Mouse (Mus musculus): ENCODE results near the gene Krt42. TPM values are rescaled to one million over a fixed set of nuclear protein-coding genes. Genes with fewer than 3 reads are reported as not detected.

Krt42 gene
- total and polyA plus RNA-seq, 2 experiments from 2014 or later = 0.27 TPM; not detected in 1

DNA sequence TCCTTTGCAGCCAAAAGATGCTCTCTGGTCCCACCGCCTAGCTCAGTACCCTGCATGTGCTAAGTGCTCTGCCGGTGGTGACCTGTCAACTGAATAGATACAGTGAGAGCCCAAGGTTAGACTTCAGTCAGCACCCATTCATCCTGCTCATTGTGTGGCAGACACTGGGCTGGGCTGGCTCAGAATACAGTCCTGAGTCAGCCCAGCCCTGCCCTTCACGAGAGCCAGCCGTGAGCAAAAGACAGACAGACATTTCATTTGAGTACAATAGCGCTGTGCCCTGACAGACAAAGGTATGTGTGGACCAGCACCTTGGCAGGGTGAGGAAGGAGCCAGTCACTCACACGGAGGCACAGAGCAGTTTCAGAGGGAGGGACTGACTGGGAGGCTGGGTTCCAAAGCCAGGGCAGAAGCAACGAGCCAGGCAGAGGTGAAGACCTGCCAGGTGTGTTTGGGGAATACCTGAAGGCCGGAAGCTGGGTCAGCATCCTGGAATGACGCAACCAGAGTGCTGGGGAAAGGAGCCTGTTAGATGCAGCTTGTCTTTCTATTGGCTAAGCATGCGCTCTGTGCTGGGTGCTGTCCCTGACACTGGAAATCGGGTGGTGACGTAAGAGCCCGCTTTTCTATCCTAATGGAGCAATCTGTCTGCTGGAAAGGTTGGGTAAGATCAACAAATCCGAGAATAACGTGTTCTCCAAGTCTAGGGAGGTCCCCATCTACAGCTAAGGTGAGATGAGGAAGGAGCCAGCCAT lies 8.2 kb upstream of the Krt42 start:
- H3K4me3 ChIP-seq (ENCODE audit: low read depth, low read length) = no peak overlapping the region
- no peak overlapping the region for H3K4me2 ChIP-seq (ENCODE audit: low read depth, low read length, poor library complexity, severe bottlenecking)
- no peaks in the 10 kb centered on the region for H3K36me3 ChIP-seq (ENCODE audit: insufficient read depth, low read length)
- no peak overlapping the region for H3K27ac ChIP-seq (ENCODE audit: low read depth, low read length)
- H3K9me3 ChIP-seq (ENCODE audit: low read length) = no peaks in the 10 kb centered on the region
- WGBS = 76% methylated on average over 15 of the region's 15 CpGs
- H3K9ac ChIP-seq (replicated peaks; ENCODE audit: low read length, poor library complexity, severe bottlenecking) = no peak overlapping the region
- no peaks in the 10 kb centered on the region for H3K4me1 ChIP-seq (ENCODE audit: insufficient read depth, low read length)
- no peak for ATAC-seq (ENCODE audit: low FRiP score)
- no peak for DNase-seq (ENCODE audit: low spot score)
- no peaks in the 10 kb centered on the region for H3K27me3 ChIP-seq (ENCODE audit: insufficient read depth, low read length)
- TF ChIP-seq CTCF (IDR thresholded peaks at IDR 0.05) = no peak

DNA sequence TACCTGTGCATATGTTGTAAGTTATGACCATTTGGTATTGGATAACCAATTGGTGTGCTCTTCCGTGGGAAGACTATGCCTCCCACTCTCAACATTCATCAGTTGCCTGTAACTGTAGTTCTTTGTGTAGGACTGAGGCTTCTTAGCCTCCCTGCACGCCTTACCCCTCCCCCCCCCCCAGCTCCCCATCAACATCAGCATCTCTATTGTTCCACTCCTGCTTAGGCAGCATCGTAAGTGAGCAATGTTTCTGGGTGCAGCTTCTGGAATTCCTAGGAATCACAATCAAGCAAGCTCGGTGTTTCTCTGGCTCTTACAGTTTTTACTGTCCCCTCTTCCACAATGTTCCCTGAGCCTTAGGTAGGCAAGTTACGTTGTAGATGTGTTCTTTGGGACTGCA lies 5.8 kb upstream of the Krt42 start:
- 53% methylated on average over 4 of the region's 5 CpGs for WGBS

DNA sequence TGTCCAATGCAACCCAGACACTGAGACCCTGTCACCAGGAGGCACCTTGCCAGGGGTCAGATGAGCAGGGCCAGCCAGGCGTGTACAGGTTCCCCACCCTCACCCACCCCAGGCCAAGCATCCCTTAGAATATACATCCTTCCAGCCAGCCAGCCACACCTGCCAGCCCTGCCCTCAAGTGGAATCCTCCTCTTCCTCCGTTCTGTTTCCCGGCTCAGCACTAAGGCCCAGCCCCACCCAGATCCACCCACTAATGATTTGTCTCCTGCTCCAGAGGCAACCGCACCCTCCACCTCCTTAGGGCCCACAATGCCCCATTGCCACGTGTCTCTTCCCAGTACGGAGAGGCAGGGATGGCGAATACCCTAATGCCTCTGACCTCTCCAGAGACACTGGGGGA lies 5.0 kb upstream of the Krt42 start:
- H3K4me3 ChIP-seq (ENCODE audit: low read depth, low read length) = no peak overlapping the region
- ATAC-seq (ENCODE audit: low FRiP score) (no peak), DNase-seq (ENCODE audit: low spot score) (no peak)
- H3K4me2 ChIP-seq (ENCODE audit: low read depth, low read length, poor library complexity, severe bottlenecking) = no peak overlapping the region
- 75% methylated on average over 7 of the region's 7 CpGs for WGBS
- H3K9me3 ChIP-seq (ENCODE audit: low read length) = no peaks in the 10 kb centered on the region
- H3K27ac ChIP-seq (ENCODE audit: low read depth, low read length) = no peak overlapping the region
- H3K4me1 ChIP-seq (ENCODE audit: insufficient read depth, low read length) = no peaks in the 10 kb centered on the region
- no peaks in the 10 kb centered on the region for H3K27me3 ChIP-seq (ENCODE audit: insufficient read depth, low read length)
- no peak overlapping the region for H3K9ac ChIP-seq (replicated peaks; ENCODE audit: low read length, poor library complexity, severe bottlenecking)
- TF ChIP-seq CTCF (IDR thresholded peaks at IDR 0.05) = no peak
- no peaks in the 10 kb centered on the region for H3K36me3 ChIP-seq (ENCODE audit: insufficient read depth, low read length)

More for the DNA sequence above, 5.8 kb upstream of the Krt42 start:
- DNase-seq (ENCODE audit: low spot score) (no peak), ATAC-seq (ENCODE audit: low FRiP score) (no peak)
- H3K36me3 ChIP-seq (ENCODE audit: insufficient read depth, low read length) = no peaks in the 10 kb centered on the region
- no peak overlapping the region for H3K4me3 ChIP-seq (ENCODE audit: low read depth, low read length)
- H3K9me3 ChIP-seq (ENCODE audit: low read length) = no peaks in the 10 kb centered on the region
- no peaks in the 10 kb centered on the region for H3K27me3 ChIP-seq (ENCODE audit: insufficient read depth, low read length)
- no peak overlapping the region for H3K4me2 ChIP-seq (ENCODE audit: low read depth, low read length, poor library complexity, severe bottlenecking)
- H3K4me1 ChIP-seq (ENCODE audit: insufficient read depth, low read length) = no peaks in the 10 kb centered on the region
- H3K9ac ChIP-seq (replicated peaks; ENCODE audit: low read length, poor library complexity, severe bottlenecking) = no peak overlapping the region
- TF ChIP-seq CTCF (IDR thresholded peaks at IDR 0.05) = no peak
- no peak overlapping the region for H3K27ac ChIP-seq (ENCODE audit: low read depth, low read length)

DNA sequence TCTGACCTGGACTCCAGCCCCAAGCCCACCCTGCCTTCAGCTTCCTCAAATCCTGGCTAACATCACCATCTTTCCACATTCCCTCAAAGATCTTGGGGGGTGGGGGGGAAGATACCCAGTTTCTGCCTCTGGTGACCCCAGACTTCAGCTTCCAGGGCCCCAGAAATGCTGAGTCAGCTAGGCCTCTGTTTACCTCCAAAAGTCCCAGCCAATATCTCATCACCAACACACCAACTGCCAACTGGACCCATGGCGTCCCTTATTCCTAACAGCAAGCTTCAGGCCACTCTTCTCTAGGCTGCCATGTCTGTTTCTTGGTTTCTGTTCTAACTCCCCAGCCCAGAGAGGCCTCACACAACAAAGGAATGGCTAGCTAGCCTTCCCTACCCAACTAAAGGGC lies 2.2 kb upstream of the Krt42 start:
- H3K9me3 ChIP-seq (ENCODE audit: low read length) = no peaks in the 10 kb centered on the region
- H3K27ac ChIP-seq (ENCODE audit: low read depth, low read length) = no peak overlapping the region
- no peak overlapping the region for H3K4me3 ChIP-seq (ENCODE audit: low read depth, low read length)
- H3K36me3 ChIP-seq (ENCODE audit: insufficient read depth, low read length) = no peaks in the 10 kb centered on the region
- ATAC-seq (ENCODE audit: low FRiP score) (no peak), DNase-seq (ENCODE audit: low spot score) (no peak)
- 94% methylated on average over 1 of the region's 1 CpGs for WGBS
- H3K27me3 ChIP-seq (ENCODE audit: insufficient read depth, low read length) = no peaks in the 10 kb centered on the region
- no peaks in the 10 kb centered on the region for H3K4me1 ChIP-seq (ENCODE audit: insufficient read depth, low read length)
- no peak overlapping the region for H3K4me2 ChIP-seq (ENCODE audit: low read depth, low read length, poor library complexity, severe bottlenecking)
- no peak for TF ChIP-seq CTCF (IDR thresholded peaks at IDR 0.05)
- no peak overlapping the region for H3K9ac ChIP-seq (replicated peaks; ENCODE audit: low read length, poor library complexity, severe bottlenecking)

DNA sequence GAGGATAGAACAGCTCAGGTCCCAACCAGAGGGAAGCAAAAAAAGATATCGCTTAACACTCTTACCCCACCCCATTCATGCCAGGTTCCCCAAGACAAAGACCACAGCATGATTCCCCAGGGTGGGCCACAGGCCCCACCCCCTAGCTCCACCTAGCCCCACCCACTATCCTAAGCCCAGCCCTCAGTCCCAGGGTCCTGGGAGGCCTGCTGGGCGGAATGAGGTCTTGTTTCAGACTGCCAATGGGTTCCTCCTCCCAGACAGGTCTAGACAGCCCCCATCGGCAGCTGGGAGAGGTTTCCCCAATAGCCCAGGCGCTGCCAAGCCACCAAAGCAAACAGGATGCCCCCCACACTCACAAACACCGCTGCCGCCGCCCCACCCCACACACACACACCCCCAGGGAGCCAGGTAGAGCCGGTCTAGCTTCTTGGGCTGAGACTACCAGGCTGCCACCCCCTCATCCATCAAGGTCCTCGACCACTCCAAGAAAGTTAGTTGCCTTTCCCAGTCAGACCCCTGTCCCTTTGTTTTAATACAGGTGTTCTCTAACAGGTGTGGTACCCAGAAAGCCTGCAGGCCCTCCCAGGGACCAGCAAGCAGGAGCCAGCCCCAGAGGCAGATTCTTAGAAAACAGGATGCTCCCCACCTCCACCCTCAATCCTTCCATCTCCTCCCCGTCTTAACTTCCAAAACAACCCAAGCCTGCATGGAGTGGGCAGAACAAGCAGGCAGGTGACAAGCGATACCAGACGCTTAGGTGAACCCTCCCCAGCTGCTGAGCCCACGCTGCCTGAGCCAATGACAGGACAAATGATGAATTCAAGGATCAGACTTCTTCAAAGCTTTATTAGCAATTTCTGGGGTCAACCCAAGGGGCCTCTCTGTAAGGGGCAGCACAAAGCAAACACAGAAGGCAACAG lies 7.4 kb downstream of the Krt42 start:
- no peaks in the 10 kb centered on the region for H3K27me3 ChIP-seq (ENCODE audit: insufficient read depth, low read length)
- no peak overlapping the region for H3K4me2 ChIP-seq (ENCODE audit: low read depth, low read length, poor library complexity, severe bottlenecking)
- ATAC-seq (ENCODE audit: low FRiP score) (no peak), DNase-seq (ENCODE audit: low spot score) (no peak)
- no peaks in the 10 kb centered on the region for H3K4me1 ChIP-seq (ENCODE audit: insufficient read depth, low read length)
- H3K27ac ChIP-seq (ENCODE audit: low read depth, low read length) = no peak overlapping the region
- no peaks in the 10 kb centered on the region for H3K36me3 ChIP-seq (ENCODE audit: insufficient read depth, low read length)
- H3K9ac ChIP-seq (replicated peaks; ENCODE audit: low read length, poor library complexity, severe bottlenecking) = no peak overlapping the region
- no peak overlapping the region for H3K4me3 ChIP-seq (ENCODE audit: low read depth, low read length)
- no peaks in the 10 kb centered on the region for H3K9me3 ChIP-seq (ENCODE audit: low read length)
- TF ChIP-seq CTCF (IDR thresholded peaks at IDR 0.05) = no peak
- WGBS = 33% methylated on average over 13 of the region's 13 CpGs

DNA sequence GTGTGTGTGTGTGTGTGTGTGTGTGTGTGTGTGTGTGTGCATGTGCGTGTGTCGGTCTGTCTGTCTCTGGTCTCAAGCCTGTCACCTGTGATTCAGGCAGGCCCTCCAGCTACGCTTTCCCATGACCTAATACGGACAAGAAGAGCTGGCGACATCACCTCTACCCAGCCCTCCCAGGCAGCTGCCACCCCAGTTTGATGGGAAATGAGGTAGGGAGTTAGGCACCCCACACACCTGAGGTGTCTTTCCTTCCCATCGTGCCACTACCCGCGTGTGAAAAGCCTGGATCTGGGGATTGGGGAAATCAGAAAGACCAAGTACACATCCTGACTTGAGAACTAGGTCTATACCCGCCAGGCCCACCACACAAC lies 8.5 kb downstream of the Krt42 start:
- WGBS = 80% methylated on average over 9 of the region's 9 CpGs
- Histone ChIP-seq H3K4me2 (ENCODE audit: low read depth, low read length, poor library complexity, severe bottlenecking) (no peak overlapping the region), H3K4me3 (ENCODE audit: low read depth, low read length) (no peak overlapping the region), H3K9ac (replicated peaks; ENCODE audit: low read length, poor library complexity, severe bottlenecking) (no peak overlapping the region), H3K36me3 (ENCODE audit: insufficient read depth, low read length) (no peaks in the 10 kb centered on the region), H3K27ac (ENCODE audit: low read depth, low read length) (no peak overlapping the region), H3K9me3 (ENCODE audit: low read length) (no peaks in the 10 kb centered on the region), H3K27me3 (ENCODE audit: insufficient read depth, low read length) (no peaks in the 10 kb centered on the region), H3K4me1 (ENCODE audit: insufficient read depth, low read length) (no peaks in the 10 kb centered on the region)
- DNase-seq (ENCODE audit: low spot score) (no peak), ATAC-seq (ENCODE audit: low FRiP score) (no peak)
- no peak for TF ChIP-seq CTCF (IDR thresholded peaks at IDR 0.05)
